Mouse (Mus musculus) myocyte (in vitro differentiated cells): ENCODE measurements around the gene Cacna1s. TPM values are rescaled to one million over a fixed set of nuclear protein-coding genes. Genes with fewer than 3 reads are reported as not detected.

Experiments
- H3K27me3 ChIP-seq: one replicate; pipeline ENCODE4 v1.6.1; 2011; ENCODE audit not compliant: control insufficient read depth, insufficient read depth, insufficient read length
- H3K36me3 ChIP-seq: one replicate; pipeline ENCODE4 v1.6.1; 2011; ENCODE audit not compliant: control insufficient read depth, insufficient read depth
- H3K4me2 ChIP-seq: one replicate; pipeline ENCODE4 v1.6.1; 2011; ENCODE audit warnings: low read depth, control low read depth
- H3K4me3 ChIP-seq: one replicate; pipeline ENCODE4 v1.5.1; 2011; ENCODE audit warnings: mild to moderate bottlenecking, control low read depth, moderate library complexity
- H3K79me2 ChIP-seq: one replicate; pipeline ENCODE4 v1.6.1; 2011; ENCODE audit not compliant: control insufficient read depth, insufficient read depth
- H3ac ChIP-seq: one replicate; pipeline ENCODE4 v1.6.1; 2011; ENCODE audit not compliant: control insufficient read depth, insufficient read length
- CEBPB ChIP-seq: IDR thresholded peaks from 2 replicates; pipeline ENCODE4 v1.6.1; 2011; ENCODE audit warnings: mild to moderate bottlenecking, moderate library complexity; ENCODE audit not compliant: poor library complexity, insufficient read depth, severe bottlenecking
- E2F4 ChIP-seq: IDR thresholded peaks from one replicate; pipeline ENCODE4 v1.6.1; 2011; ENCODE audit warnings: mild to moderate bottlenecking, control low read depth, moderate library complexity; ENCODE audit not compliant: insufficient read depth
- MAX ChIP-seq: IDR thresholded peaks from one replicate; pipeline ENCODE4 v1.6.1; 2011; ENCODE audit warnings: low read depth, mild to moderate bottlenecking, control low read depth
- MYOD1 ChIP-seq, 3 experiments: IDR thresholded peaks; one replicate each; pipeline ENCODE4 v1.6.1; 2011; ENCODE audit warnings: control low read depth in 2 of 3, low read depth in 2 of 3, mild to moderate bottlenecking in 2 of 3, moderate library complexity in 1 of 3; ENCODE audit not compliant: insufficient read length in 2 of 3, control insufficient read depth in 1 of 3
- MYOG ChIP-seq, 3 experiments: IDR thresholded peaks; one replicate each; pipeline ENCODE4 v1.6.1; 2011; ENCODE audit warnings: control low read depth in 2 of 3, low read depth in 2 of 3, mild to moderate bottlenecking in 2 of 3; ENCODE audit not compliant: insufficient read length in 2 of 3, control insufficient read depth in 1 of 3, insufficient read depth in 1 of 3
- POLR2A ChIP-seq: IDR thresholded peaks from one replicate; pipeline ENCODE4 v1.6.1; 2011; ENCODE audit warnings: low read depth, mild to moderate bottlenecking, control low read depth, moderate library complexity; ENCODE audit not compliant: insufficient read length
- POLR2AphosphoS2 ChIP-seq: IDR thresholded peaks from one replicate; pipeline ENCODE4 v1.6.1; 2011; ENCODE audit warnings: low read depth, control low read depth; ENCODE audit not compliant: insufficient read length
- REST ChIP-seq: IDR thresholded peaks from one replicate; pipeline ENCODE4 v1.6.1; 2011; ENCODE audit warnings: mild to moderate bottlenecking, control low read depth, moderate library complexity; ENCODE audit not compliant: insufficient read depth, insufficient read length
- SRF ChIP-seq: IDR thresholded peaks from one replicate; pipeline ENCODE4 v1.6.1; 2011; ENCODE audit warnings: low read depth; ENCODE audit not compliant: control insufficient read depth, insufficient read length
- TCF12 ChIP-seq: IDR thresholded peaks from one replicate; pipeline ENCODE4 v1.6.1; 2011; ENCODE audit warnings: mild to moderate bottlenecking, control low read depth; ENCODE audit not compliant: poor library complexity, insufficient read depth, severe bottlenecking
- TCF3 ChIP-seq: IDR thresholded peaks from one replicate; pipeline ENCODE4 v1.6.1; 2011; ENCODE audit warnings: low read depth, control low read depth; ENCODE audit not compliant: insufficient read length
- USF1 ChIP-seq: IDR thresholded peaks from one replicate; pipeline ENCODE4 v1.6.1; 2011; ENCODE audit warnings: low read depth, mild to moderate bottlenecking, control low read depth, moderate library complexity
- polyA plus RNA-seq: library from polyadenylated mRNA; unstranded; fragments of >200 nt; fragmentation: generic; extraction: Trizol; gene quantifications from one replicate; pipeline ENCODE4 v1.2.1, GENCODE M21; 2012; ENCODE audit warnings: missing spikeins

Cacna1s gene
- polyA plus RNA-seq: 177 TPM

GRCm38 (mm10) chr1:136052547-136052946 is at the start of gene Cacna1s:
TSS of gene Cacna1s (plus strand) at chr1:136052750.
- no peaks in the 10 kb centered on the region for H3K27me3 ChIP-seq
- H3K4me3 ChIP-seq: peak within 1 kb of the TSS; percentile 27
- no peaks in the 10 kb centered on the region for H3K36me3 ChIP-seq
- no peaks in the 10 kb centered on the region for H3K79me2 ChIP-seq
- peak; percentile 61 for TF ChIP-seq POLR2A
- TF ChIP-seq CEBPB: no peak
- TF ChIP-seq TCF3: peak; percentile 31
- no peak for TF ChIP-seq REST
- TF ChIP-seq SRF: no peak
- peak; percentile 19 to 93 (median 79) for TF ChIP-seq MYOD1 (IDR thresholded peaks at IDR 0.05; ENCODE audit: control insufficient read depth in 1 of 3, insufficient read length in 2 of 3, low read depth in 2 of 3)
- TF ChIP-seq TCF12: peak; percentile 35
- TF ChIP-seq MYOG (IDR thresholded peaks at IDR 0.05; ENCODE audit: control insufficient read depth in 1 of 3, insufficient read depth in 1 of 3, insufficient read length in 2 of 3, low read depth in 2 of 3): peak; percentile 73 to 96 (median 79)
- no peak for TF ChIP-seq E2F4
- TF ChIP-seq POLR2AphosphoS2: no peak
- no peak for TF ChIP-seq MAX
- no peak for TF ChIP-seq USF1
- H3ac ChIP-seq: no peak within 1 kb of the TSS
- peak within 1 kb of the TSS; percentile 65 for H3K4me2 ChIP-seq

GRCm38 (mm10) chr1:136006292-136006748 is 46.2 kb upstream of the Cacna1s start, which contains the start of gene Igfn1:
TSS of gene Igfn1 (minus strand) at chr1:136006342.
- TF ChIP-seq TCF3 (no peak), POLR2A (no peak), MYOG (IDR thresholded peaks at IDR 0.05; ENCODE audit: control insufficient read depth in 1 of 3, insufficient read depth in 1 of 3, insufficient read length in 2 of 3, low read depth in 2 of 3) (no peak), SRF (no peak), MYOD1 (IDR thresholded peaks at IDR 0.05; ENCODE audit: control insufficient read depth in 1 of 3, insufficient read length in 2 of 3, low read depth in 2 of 3) (peak in 1 of 3 experiments; percentile 65)
- Histone ChIP-seq H3K4me3 (peak within 1 kb of the TSS; percentile 26), H3K36me3 (no peaks in the 10 kb centered on the region)

GRCm38 (mm10) chr1:136007211-136008158 is 45.1 kb upstream of the Cacna1s start, which contains the start of gene Tmem9:
TSS of gene Tmem9 (plus strand) at chr1:136008150.
- no peak within 1 kb of the TSS for H3ac ChIP-seq
- peak within 1 kb of the TSS; percentile 26 for H3K4me3 ChIP-seq
- H3K79me2 ChIP-seq: no peaks in the 10 kb centered on the region
- no peaks in the 10 kb centered on the region for H3K27me3 ChIP-seq
- peak within 1 kb of the TSS; percentile 74 for H3K4me2 ChIP-seq
- no peak for TF ChIP-seq CEBPB
- TF ChIP-seq TCF12: peak; percentile 82
- TF ChIP-seq SRF: peak; percentile 68
- no peak for TF ChIP-seq MAX
- TF ChIP-seq USF1: no peak
- TF ChIP-seq POLR2A: no peak
- peak in 2 of 3 experiments; percentile 73 to 85 for TF ChIP-seq MYOG (IDR thresholded peaks at IDR 0.05; ENCODE audit: control insufficient read depth in 1 of 3, insufficient read depth in 1 of 3, insufficient read length in 2 of 3, low read depth in 2 of 3)
- TF ChIP-seq MYOD1 (IDR thresholded peaks at IDR 0.05; ENCODE audit: control insufficient read depth in 1 of 3, insufficient read length in 2 of 3, low read depth in 2 of 3): peak; percentile 74 to 89 (median 79)
- no peak for TF ChIP-seq POLR2AphosphoS2
- no peak for TF ChIP-seq REST
- TF ChIP-seq E2F4: no peak
- no peak for TF ChIP-seq TCF3
- no peaks in the 10 kb centered on the region for H3K36me3 ChIP-seq

More at GRCm38 (mm10) chr1:136006292-136006748, 46.2 kb upstream of the Cacna1s start, which contains the start of gene Igfn1:
- H3K4me2 ChIP-seq: peak within 1 kb of the TSS; percentile 74
- no peaks in the 10 kb centered on the region for H3K27me3 ChIP-seq
- H3K79me2 ChIP-seq: no peaks in the 10 kb centered on the region
- H3ac ChIP-seq: no peak within 1 kb of the TSS

- no peaks in the 10 kb centered on the region for H3K79me2 ChIP-seq
- peak overlapping the region; percentile 74 for H3K4me2 ChIP-seq
- peak overlapping the region; percentile 26 for H3K4me3 ChIP-seq
- H3K36me3 ChIP-seq: no peaks in the 10 kb centered on the region
- H3ac ChIP-seq: no peak overlapping the region
- TF ChIP-seq USF1 (peak; percentile 56), MAX (no peak)
- H3K27me3 ChIP-seq: no peaks in the 10 kb centered on the region
These were observed 44.4 kb upstream of the Cacna1s start for GRCm38 (mm10) chr1:136008159-136008533.
